Mouse (Mus musculus) embryo, embryonic 10 days (tissue): ENCODE data around the gene Gpr152.
"Not testable (repeated sequence)": the region's sequence is repeated elsewhere in the genome, so short reads cannot be mapped to it uniquely, and the experiment has no call there.

ENCODE experiments used
- DNase-seq: peaks from one replicate; pipeline ENCODE4 v3.0.0-alpha.2; 2015; ENCODE audit warnings: low spot score

Gene Gpr152

GRCm38 (mm10) chr19:4131075-4131474, 8.5 kb upstream of the Gpr152 start:
- no peak for DNase-seq

GRCm38 (mm10) chr19:4131768-4132167, 7.8 kb upstream of the Gpr152 start:
- no peak for DNase-seq

- no peak for DNase-seq
Measured at GRCm38 (mm10) chr19:4134354-4134753, 5.2 kb upstream of the Gpr152 start.

GRCm38 (mm10) chr19:4135229-4135962, 4.2 kb upstream of the Gpr152 start:
- not testable (repeated sequence) for DNase-seq

- DNase-seq: not testable (repeated sequence)
Measured at GRCm38 (mm10) chr19:4135963-4136345, 3.6 kb upstream of the Gpr152 start.

GRCm38 (mm10) chr19:4136463-4136862, 3.1 kb upstream of the Gpr152 start:
- DNase-seq: no peak

- DNase-seq: no peak
Measured at GRCm38 (mm10) chr19:4137913-4138312, 1.7 kb upstream of the Gpr152 start.

GRCm38 (mm10) chr19:4140147-4140546, 560 bp downstream of the Gpr152 start:
- no peak for DNase-seq

GRCm38 (mm10) chr19:4142416-4143173, 3.0 kb downstream of the Gpr152 start:
- no peak for DNase-seq

GRCm38 (mm10) chr19:4143759-4144268, 4.2 kb downstream of the Gpr152 start, which contains the start of gene Cabp4:
Gene Cabp4 (minus strand): TSS chr19:4144033.
- DNase-seq: no peak

GRCm38 (mm10) chr19:4144550-4145498, 5.2 kb downstream of the Gpr152 start:
- DNase-seq: no peak

- DNase-seq: no peak
Measured at GRCm38 (mm10) chr19:4145936-4146335, 6.3 kb downstream of the Gpr152 start.

- DNase-seq: no peak
Measured at GRCm38 (mm10) chr19:4146366-4147021, 6.9 kb downstream of the Gpr152 start.

GRCm38 (mm10) chr19:4147022-4147405, 7.4 kb downstream of the Gpr152 start:
- DNase-seq: no peak

GRCm38 (mm10) chr19:4147782-4148490, 8.3 kb downstream of the Gpr152 start:
- no peak for DNase-seq

GRCm38 (mm10) chr19:4148491-4148806, 8.9 kb downstream of the Gpr152 start, which contains the start of gene Coro1b:
Gene Coro1b (plus strand): TSS chr19:4148619.
- DNase-seq: peak; percentile 95

GRCm38 (mm10) chr19:4148819-4149218, 9.2 kb downstream of the Gpr152 start:
- DNase-seq: no peak

- DNase-seq: no peak
Measured at GRCm38 (mm10) chr19:4149283-4149682, 9.7 kb downstream of the Gpr152 start.

- no peak for DNase-seq
Measured at GRCm38 (mm10) chr19:4149764-4150461, 10.3 kb downstream of the Gpr152 start.
